Mouse (Mus musculus): ENCODE measurements around the gene S100a13.
A peak's percentile ranks its signal among the peaks of the same experiment; 100 is the strongest.

S100a13 gene

DNA sequence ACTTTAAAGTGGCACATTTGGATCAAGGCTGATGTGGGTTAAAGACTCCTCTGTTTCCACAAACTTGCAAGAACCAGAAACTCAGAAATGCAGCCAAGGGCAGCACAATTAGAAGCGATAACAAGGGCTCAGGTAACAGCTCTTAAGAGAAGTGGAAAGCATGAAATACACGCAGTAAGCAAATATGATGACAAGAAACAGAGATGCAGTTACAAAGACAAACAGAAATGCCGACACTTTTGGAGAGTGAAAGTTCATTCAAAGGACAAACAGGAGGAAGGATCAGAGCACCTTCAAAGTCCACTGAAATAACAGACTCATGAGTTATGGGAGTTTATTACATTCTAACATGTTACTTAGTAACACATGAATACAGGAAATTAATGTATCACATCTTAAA lies 7.9 kb upstream of the S100a13 start:
- DNase-seq (ENCODE audit: extremely low spot score, low read depth, low spot score), result no peak

DNA sequence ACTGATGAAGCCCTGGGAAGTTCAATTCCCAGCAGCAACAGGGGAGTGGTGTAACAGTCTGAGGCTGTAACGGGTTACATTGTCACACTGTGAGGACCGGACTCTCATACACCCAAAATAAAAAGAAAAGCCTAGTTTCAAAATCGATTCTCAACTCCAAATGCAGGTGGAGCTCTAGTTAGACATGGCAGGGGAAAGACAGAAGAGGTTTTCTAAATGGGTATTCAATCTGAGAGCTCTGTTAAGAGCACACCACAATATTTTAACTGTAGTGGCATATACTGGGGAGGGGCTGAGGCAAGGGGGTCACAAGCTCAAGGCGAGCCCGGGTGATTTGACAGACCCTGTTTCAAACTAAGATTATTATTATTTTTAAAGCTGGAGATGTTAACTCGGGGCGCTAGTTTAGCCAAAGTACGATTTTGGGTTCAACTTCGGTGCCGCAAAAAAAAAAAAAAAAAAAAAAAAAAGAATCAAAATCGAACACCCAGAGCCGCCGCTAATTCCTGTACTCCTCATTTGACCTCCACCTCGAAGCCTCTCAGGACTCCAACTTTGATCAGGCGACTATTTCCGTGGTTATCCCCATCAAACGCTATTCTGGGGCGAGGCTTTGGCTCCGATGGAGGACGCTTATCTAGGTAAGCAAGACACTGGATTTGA lies 5.8 kb upstream of the S100a13 start:
- no peak for DNase-seq (ENCODE audit: extremely low spot score, low read depth, low spot score)

DNA sequence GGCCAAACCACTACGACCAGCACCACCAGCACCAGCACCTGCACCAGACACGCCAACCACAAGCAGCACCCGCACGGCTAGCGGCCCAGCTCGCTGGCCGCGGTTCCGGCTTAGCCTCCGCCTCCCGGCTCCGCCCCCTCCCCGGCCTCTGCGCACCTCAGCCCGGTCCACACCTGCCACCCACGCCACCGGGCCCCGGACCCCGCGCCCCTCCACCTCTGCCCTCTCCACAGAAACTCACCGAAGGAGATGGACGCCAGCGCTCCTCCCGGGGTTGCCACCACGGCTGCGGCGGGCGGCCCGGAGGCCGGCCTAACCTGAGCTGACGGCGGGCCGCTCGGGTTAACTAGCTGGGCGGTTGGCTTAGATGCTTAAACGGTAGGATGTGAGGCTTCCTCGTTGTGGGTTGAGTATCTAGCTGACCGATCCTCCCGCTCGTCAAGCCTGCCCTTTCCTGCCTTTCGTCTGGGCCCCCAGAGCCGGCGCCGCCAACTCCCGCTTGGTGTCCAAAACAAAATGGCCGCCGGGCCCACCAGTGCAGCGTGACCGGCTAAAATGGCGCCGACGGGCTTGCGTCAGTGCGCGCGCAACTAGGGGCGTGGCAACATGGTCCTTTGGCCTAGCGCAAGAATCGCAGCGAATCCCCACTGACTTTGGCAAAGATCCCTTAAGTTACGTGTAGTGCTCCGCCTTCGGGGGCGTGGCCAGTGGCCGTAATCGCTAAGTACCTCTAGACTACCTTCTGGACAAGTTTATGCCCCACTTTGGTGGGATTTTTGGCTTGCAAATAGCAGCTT lies 5.1 kb upstream of the S100a13 start, which contains the start of gene Chtop:
Gene Chtop (minus strand): TSS at position 549 of the 797 bp plus-strand sequence.
- peak; percentile 96 for DNase-seq (ENCODE audit: extremely low spot score, low read depth, low spot score)

DNA sequence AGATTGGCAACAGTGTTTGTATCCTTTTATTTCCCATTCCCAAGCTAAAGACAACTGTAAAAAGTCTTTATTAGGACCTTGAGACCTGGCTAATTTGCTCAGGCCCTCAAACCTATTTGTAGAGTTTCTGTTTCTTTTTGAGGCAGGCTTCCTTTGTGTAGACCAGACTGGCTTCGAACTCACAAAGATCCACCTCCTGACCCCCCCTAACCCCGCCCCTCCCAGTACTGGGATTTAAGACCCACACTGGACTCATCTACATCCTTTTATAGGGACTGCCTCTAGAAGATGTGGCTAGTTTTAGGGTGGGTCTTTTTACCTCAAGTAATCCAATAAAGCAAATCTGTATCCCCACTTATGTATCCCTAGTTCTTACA lies 4.5 kb upstream of the S100a13 start:
- no peak for DNase-seq (ENCODE audit: extremely low spot score, low read depth, low spot score)

DNA sequence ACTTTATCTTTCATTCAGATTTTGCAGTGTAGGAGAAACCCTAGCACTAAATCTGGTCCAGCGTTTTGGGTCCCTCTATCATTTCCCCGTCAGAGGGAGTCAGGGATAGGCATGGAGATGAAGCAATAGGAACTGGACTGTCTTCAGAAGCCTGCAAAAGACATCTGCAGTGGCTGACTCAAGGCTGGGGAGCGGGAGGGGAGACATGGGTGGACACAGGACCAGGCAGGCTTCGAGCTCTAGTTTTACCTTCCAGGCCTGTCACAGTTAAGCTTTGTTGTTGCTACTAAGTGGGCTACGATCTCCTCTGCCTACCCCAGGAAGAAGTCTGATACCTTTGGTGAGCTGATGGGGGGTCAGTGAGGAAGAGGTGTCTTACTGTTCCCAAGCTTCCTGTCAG lies 2.0 kb upstream of the S100a13 start:
- no peak for DNase-seq (ENCODE audit: extremely low spot score, low read depth, low spot score)

DNA sequence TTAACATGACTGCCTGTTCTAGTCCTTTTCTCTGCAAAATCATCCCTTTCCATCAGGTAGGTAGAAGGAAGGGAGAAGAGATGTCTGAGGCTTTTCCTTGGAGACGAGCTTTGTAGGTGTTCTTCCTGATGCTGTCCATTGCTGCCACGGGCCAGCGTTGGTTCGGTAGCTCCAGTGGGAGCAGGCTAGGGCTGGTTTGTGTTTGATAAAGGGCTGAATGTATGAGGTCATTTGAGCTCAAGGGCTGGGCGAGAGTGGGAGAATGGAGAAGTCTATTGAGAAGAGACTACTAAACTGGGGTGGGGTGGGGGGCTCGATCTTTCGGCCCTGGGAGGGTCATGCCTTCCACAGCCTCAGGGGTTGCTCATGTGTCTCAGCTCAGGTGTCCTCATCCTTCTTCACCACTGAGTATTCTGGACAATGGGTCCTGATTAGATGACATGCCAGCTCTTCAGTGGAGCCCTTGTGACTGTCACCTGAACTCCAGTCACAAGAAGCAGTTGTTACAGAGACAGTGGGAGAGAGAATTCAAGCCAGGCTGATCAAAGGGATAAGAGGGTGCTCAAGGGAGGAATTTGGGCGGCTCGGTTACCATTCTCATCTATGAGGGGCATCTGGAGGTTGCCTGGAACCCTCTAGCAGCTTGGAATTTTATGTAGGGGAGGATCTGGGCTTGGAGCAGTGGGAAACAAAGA lies 1.1 kb upstream of the S100a13 start:
- no peak for DNase-seq (ENCODE audit: extremely low spot score, low read depth, low spot score)

DNA sequence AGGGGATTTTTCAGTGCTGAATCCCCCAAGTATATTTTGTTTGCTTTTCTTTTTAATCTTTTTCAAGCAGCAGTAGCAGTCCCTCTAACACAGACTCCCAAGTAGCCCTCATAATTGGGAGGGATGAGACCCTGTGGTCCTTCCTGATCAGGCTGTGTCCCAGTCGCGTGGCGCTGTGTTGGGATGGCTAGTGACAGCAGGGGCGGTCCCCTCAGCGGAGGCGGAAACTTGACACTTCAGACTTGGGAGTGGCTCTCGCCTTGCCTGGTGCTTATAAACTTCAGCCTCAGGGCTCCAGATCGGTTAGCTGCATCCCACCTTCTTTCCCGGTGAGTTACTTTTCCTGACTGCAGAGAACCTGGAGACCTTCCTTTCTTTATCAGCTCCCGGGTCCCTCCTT lies 456 bp downstream of the S100a13 start:
- no peak for DNase-seq (ENCODE audit: extremely low spot score, low read depth, low spot score)

DNA sequence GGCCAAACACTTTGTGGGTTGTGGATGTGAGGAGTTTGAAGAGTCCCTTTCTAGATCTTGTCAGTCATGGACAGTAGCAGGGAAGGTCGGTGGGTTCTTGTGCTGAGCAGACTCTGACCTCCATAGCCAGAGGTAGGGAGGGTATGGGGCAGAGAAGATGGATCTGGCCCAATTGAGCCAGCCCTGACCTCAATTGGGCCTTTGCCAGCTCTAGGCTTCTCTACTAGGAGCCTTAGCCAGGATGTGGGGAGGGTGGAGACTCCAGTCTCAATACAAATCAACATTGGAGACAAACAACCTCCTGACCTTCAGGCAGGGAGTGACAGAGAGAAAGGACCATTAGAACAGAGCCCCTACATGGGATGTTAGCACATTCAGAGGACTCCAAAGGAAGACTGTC lies 1.0 kb downstream of the S100a13 start:
- no peak for DNase-seq (ENCODE audit: extremely low spot score, low read depth, low spot score)

DNA sequence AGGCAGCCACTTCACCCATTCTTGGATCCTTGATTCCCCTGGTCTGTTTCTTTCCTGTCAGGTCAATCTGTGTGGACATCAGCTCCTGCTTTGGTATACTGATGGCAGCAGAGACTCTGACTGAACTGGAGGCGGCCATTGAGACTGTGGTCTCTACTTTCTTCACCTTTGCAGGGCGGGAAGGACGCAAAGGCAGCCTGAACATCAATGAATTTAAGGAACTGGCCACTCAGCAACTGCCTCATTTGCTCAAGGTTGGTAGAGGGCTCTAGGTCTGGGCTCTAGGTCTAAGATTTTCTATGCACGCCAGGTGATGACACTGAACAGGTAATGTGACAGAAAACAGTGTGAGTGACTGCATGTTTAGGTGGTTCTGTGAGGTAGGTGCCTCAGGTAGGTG lies 1.6 kb downstream of the S100a13 start:
- DNase-seq (ENCODE audit: extremely low spot score, low read depth, low spot score), result no peak

DNA sequence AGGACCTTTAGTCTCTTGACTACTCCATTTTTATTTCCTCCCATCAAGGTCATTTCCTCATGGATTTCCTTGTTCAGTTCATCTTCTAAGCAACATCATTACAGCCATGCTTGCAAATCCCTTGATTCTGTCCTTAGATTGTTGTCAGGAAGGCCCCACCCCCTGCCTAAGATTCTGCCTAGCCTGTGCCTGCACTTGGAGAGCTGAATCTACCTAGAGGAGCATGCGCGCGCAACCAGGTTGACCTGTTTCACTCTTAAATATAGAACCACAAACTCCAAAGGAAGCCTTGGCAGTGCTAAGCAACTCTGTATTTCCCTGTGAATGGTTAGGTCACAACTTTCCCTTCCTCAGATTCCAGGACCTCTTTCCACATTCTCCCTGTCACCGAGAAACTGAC lies 3.5 kb downstream of the S100a13 start:
- DNase-seq (ENCODE audit: extremely low spot score, low read depth, low spot score), result no peak

DNA sequence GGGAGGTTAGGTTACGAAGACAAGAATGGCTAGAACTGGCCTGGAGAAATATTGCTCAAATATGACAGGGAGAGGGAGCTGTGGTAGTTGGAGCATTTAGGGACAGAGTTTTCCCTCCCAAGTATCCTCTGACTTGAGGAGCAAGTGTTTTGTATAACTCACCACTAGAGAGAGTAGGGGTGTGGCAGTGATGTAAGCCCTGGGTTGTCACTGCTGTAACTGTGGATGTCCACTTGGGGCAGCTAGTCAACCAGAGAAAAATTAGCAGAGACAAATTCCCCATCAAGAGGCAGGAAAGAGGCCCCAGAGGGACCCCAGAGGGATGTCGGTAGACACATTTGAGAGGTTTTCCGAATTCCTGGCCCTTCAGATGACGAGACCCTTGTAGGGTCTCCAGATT lies 11.2 kb downstream of the S100a13 start:
- no peak for DNase-seq (ENCODE audit: extremely low spot score, low read depth, low spot score)

DNA sequence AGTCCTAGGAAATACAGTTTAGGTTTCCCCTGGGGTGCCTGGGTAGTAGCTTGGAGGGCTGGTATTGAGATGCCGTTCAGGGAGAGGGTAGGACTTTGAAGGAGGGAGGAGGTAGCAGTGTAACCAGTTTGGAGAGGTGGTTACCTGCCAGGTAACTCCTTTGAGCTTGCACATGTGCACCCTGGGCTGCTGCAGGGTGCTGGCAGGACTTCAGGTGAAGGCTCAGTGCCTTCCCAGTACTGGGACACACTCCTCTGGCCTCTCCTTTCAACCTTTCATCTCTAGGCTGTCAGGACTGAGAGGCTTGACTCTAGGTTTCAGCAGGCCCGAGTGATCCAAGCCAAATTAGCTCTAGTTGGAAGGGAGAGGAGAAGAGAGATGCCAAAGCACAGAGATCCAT lies 11.8 kb downstream of the S100a13 start:
- DNase-seq (ENCODE audit: extremely low spot score, low read depth, low spot score), result no peak

DNA sequence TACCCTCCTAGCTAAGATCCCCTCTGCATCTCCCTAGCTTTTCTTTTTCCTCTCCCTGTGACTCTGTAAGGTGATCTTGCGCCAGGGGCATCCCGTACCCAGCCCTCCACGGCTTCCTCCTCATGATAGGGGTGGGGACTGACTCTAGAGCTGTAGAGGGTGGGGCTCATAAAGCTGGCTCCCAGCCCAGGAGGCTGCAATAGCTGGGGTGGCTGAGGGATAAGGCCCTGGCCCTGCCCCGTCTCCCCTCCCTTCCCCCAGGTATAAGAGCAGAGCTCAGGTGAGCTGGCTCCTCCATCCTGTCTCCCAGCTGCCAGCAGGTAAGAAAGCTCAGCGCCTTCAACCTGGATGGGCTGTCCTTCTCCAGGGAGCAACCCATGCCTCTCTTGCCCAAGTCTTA lies 12.3 kb downstream of the S100a13 start, which contains the start of gene S100a14:
Gene S100a14 (plus strand): TSS at position 277 of the 400 bp plus-strand sequence.
- DNase-seq (ENCODE audit: extremely low spot score, low read depth, low spot score), result no peak

DNA sequence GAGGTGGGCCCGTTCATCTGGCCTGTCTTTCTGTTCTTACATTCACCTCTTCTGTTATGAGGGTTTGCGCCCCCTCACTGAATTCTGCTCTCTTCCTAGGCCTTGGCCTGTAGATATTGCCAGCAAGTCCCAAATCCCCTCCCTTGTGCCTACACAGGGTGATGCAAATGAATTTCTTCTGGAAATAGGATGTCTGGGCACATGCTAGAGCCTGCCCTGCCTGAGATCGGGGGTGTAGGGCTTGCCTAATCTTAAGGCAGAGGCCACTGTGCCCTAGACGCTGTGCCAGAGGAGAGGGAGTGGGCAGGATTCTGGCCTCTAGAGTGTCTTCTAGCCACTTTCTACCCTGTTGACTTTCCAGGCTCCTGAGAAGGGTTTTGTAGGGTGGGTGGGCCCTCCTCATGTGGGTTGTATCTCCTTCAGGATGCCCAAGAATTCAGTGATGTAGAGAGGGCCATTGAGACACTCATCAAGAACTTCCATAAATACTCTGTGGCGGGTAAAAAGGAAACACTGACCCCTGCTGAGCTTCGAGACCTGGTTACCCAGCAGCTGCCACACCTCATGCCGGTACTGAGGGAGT lies 13.1 kb downstream of the S100a13 start:
- no peak for DNase-seq (ENCODE audit: extremely low spot score, low read depth, low spot score)

DNA sequence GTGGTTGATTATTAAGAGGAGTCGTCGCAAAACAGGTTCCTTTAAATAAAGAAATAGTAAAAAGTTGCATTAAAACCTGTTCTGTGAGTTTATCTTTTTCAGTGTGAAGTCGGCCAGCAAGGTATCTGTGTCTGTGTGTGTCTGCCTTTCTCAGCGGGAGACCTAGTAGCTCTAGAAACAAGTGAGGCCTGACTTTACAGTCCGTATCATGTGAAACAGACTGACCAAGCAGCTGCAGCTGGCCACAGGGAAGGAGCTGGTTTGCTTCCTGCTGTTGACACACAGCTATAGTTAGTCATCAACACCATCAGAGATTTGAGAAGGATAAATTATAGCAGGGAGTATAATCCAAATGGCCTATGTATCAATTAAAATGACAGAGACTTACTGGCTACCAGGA lies 17.5 kb downstream of the S100a13 start:
- DNase-seq (ENCODE audit: extremely low spot score, low read depth, low spot score), result no peak

DNA sequence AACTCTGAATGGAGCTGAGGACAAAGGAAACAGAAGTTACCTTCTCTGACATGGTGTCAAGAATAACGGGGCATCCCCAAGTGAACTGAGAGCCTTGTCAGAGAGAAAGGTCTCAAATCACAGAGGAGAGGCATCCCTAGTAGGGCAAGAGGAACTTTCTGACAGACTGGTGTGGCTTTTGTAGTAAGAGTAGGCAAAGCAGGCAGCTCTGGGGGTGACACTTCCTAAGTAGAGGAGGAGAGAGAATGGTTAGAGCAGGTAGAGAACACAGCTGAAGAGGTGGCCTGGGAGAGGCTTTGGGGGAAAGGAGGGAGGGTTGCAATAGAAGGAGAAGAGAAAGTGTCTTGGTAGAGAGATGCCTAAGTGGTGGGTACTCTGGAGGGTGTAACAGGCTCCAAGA lies 21.2 kb downstream of the S100a13 start:
- DNase-seq (ENCODE audit: extremely low spot score, low read depth, low spot score), result no peak

DNA sequence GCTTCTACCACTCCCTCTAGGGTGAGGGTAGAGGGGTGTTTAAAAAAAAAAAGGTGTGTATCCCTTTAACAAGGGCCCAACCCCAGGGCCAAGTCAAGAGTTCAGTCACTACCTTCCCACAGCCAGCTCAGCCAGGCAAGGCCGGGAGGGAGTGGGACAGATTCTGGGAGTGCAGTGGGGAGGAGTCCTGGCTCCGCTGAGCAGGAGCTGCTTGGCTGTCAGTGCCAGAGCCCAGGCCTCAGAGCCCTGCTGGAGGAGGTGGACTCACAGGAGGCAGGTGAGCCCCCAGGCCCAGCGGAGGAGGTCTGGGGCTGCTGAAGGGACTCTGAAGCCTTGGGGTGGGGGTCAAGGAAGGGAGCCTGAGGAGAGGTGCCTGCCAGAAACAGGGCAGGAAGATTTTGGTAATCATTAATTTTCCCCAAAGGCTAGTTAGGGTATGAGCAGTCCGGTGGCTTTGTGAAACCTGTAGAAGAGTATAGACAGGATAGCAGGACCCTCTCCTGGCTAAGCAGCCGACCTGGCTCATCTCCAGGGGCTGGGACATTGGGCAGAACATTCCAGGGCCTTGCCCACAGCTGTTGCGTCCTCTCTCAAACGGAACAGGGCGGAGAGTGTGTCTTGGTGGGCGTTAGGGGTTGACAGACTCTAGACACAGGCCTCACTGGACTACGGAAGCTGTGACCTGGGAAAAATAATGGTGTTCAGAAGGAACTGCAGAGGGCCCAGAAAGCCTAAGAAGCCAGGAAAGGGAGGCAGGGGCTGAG lies 23.1 kb downstream of the S100a13 start, which contains the start of gene S100a16:
Gene S100a16 (plus strand): TSS at position 114 of the 764 bp plus-strand sequence.
- DNase-seq (ENCODE audit: extremely low spot score, low read depth, low spot score), result no peak

DNA sequence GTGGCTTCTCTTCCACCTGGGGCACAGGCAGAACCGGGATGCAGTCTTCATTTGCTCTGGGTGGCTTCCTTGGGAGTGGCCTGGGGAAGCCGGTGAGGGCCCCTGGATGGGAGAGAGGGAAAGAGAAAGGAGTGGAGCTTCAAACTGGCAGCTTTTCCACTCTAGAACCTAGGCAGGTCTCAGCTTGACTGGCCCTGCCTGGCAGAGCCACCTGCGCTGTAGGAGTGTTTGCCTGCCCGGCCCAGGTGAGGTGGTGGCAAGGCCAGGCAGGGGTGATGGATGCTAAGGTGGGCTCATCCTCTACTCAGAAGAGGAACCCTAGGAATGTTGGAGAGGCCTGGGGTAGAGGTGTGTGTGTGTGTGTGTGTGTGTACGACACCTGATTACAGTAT lies 23.7 kb downstream of the S100a13 start:
- DNase-seq (ENCODE audit: extremely low spot score, low read depth, low spot score), result no peak

DNA sequence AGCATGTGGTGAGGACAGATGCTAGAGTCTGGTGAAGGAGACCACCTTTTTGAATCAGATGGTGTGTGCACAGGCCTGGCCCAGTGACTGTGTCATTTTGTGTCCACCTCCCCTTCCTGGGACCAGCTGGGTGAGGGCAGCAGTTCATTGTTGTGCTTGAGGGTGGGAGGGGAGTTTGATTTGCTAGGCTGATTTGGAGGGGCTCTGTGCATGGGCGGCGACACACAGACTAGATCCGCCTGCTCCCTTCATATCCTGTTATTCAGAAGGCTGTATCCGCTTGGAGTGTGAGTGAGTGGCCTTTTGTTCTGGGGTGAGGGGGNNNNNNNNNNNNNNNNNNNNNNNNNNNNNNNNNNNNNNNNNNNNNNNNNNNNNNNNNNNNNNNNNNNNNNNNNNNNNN lies 26.7 kb downstream of the S100a13 start:
- no peak for DNase-seq (ENCODE audit: extremely low spot score, low read depth, low spot score)

DNA sequence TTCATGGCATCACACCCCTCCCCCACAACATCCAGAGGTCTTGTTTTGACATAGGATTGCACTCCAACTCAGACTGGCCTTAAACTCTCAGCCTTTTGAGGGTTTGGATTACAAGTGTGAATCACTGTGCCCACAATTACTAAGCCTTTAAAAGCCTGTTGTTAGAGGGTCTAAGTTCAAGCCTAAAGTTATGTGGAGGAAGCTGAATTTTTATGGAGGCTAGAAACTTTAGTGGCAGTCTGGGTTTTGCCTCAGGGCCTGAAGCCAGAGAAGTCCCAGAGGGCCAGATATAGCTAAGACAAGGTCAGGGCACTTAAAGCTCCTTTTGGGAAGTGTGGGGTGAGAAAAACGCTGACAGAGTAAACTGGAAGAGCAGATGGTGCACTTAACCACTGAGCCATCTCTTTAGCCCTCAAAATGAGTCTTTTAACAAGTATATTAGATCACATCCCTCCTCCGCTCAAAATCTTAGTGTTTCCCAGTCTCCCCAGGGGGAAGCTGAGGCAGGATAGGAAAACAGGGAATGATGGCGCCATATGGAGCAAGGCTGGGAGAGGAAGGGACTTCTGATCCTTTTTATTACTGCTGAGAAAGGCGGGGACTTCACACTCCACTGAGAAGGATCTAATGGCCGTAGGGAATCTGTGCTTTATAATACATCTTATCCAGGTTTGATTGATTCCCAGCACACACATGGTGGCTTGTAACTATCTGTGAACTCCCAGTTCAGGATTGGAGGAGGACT lies 35.6 kb downstream of the S100a13 start:
- DNase-seq (ENCODE audit: extremely low spot score, low read depth, low spot score), result no peak

Data from hindlimb bud, embryonic 11.5 days (tissue).